17 mouse cellular contexts compared by ENCODE assay signal in the genomic region with DNA sequence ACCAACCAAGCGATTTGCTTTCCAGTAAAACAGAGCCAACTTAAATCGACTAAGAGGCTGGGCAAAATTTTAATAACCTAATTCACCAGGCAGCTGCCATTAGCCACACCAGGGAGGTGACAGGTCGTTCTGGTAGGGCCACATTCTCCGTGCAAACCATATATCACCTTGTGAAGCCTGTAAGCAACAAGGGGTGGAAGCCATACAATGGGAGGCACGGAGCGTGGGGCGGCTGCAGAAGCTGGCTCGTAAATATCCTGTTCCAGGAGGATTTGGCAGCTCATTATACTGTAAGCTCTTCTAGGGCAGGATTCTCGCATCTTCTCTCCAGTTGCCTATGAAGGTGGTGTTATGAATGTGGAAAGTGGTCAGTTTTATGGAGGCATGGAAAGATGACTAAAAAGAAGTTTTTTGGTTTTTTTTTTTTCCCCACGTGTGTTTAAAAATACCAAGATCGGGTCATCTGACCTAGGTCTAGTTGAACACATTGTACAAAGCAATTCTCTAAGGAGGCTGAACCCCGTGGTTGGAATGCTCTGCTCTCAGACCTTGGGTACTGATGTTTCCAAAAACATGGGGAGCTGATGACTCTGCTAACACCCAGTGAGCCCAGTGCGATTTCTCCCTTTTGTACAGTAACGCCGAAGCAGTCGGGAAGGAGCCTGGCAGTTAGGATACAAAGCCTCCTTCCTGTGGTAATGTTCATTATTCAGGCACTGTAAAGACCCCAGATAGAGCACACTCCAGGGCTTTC. TPM values are rescaled to one million over a fixed set of nuclear protein-coding genes. Genes with fewer than 3 reads are reported as not detected.
DNase-seq lines count a peak whose midpoint lies in the region; ATAC-seq and TF ChIP-seq lines count a peak whose summit lies in the region.
"Had no signal": no experiment of that assay in that cellular context is flagged by ENCODE, and none has a peak within 500 bp of the region (broad histone marks: within the 10 kb centered on the region; RNA-seq: fewer than 3 reads in every experiment).

No protein-coding gene starts in this region.

- 70% methylated on average over 16 of the region's 16 CpGs for WGBS in heart, postnatal 0 days
- 51% methylated on average over 16 of the region's 16 CpGs for WGBS in neural tube, embryonic 11.5 days
- 29% methylated on average over 16 of the region's 16 CpGs for WGBS in limb, embryonic 14.5 days
- WGBS in neural tube, embryonic 15.5 days: 31% methylated on average over 16 of the region's 16 CpGs
- WGBS in hindbrain, embryonic 10.5 days: 86% methylated on average over 16 of the region's 16 CpGs

- no peaks in the 10 kb centered on the region for H3K27me3 ChIP-seq in heart, postnatal 0 days (ENCODE audit: control insufficient read depth, insufficient read depth, low read length)
- no peaks in the 10 kb centered on the region for H3K27me3 ChIP-seq in neural tube, embryonic 11.5 days (ENCODE audit: control insufficient read depth, insufficient read depth, low read length)
- no peaks in the 10 kb centered on the region for H3K27me3 ChIP-seq in limb, embryonic 14.5 days (ENCODE audit: control insufficient read depth, insufficient read depth, low read length)
- no peaks in the 10 kb centered on the region for H3K27me3 ChIP-seq in neural tube, embryonic 15.5 days (replicated peaks)
- H3K27me3 ChIP-seq in hindbrain, embryonic 10.5 days (ENCODE audit: insufficient read depth, poor library complexity, severe bottlenecking): no peaks in the 10 kb centered on the region
- H3K27me3 ChIP-seq: CH12.LX; hindbrain, embryonic 15.5 days; Patski had no signal

- no peaks in the 10 kb centered on the region for H3K9me3 ChIP-seq in heart, postnatal 0 days (replicated peaks; ENCODE audit: control insufficient read depth, low read length)
- H3K9me3 ChIP-seq in neural tube, embryonic 11.5 days (ENCODE audit: control insufficient read depth, low read length): no peaks in the 10 kb centered on the region
- no peaks in the 10 kb centered on the region for H3K9me3 ChIP-seq in limb, embryonic 14.5 days (ENCODE audit: control insufficient read depth, low read length)
- H3K9me3 ChIP-seq in neural tube, embryonic 15.5 days (replicated peaks): no peaks in the 10 kb centered on the region
- H3K9me3 ChIP-seq in hindbrain, embryonic 10.5 days: 0 out of 2 replicates have a peak, but pooled peaks cover 3% of the 10 kb centered on the region
- H3K9me3 ChIP-seq: hindbrain, embryonic 15.5 days had no signal

- peaks cover 13% of the 10 kb centered on the region; the same call in 1 of the 2 replicates for H3K4me1 ChIP-seq in heart, postnatal 0 days (ENCODE audit: control insufficient read depth, insufficient read depth)
- no peaks in the 10 kb centered on the region for H3K4me1 ChIP-seq in neural tube, embryonic 11.5 days (ENCODE audit: control insufficient read depth, insufficient read depth, low read length)
- peaks cover 12% of the 10 kb centered on the region for H3K4me1 ChIP-seq in limb, embryonic 14.5 days (ENCODE audit: control insufficient read depth, insufficient read depth, low read length)
- peaks cover 12% of the 10 kb centered on the region for H3K4me1 ChIP-seq in neural tube, embryonic 15.5 days
- H3K4me1 ChIP-seq in hindbrain, embryonic 10.5 days (replicated peaks): no peaks in the 10 kb centered on the region

- no peaks in the 10 kb centered on the region for H3K36me3 ChIP-seq in heart, postnatal 0 days (replicated peaks; ENCODE audit: control insufficient read depth, insufficient read depth, low read length)
- no peaks in the 10 kb centered on the region for H3K36me3 ChIP-seq in neural tube, embryonic 11.5 days (ENCODE audit: control insufficient read depth, insufficient read depth, low read length)
- no peaks in the 10 kb centered on the region for H3K36me3 ChIP-seq in limb, embryonic 14.5 days (ENCODE audit: control insufficient read depth, insufficient read depth, low read length)
- no peaks in the 10 kb centered on the region for H3K36me3 ChIP-seq in neural tube, embryonic 15.5 days
- H3K36me3 ChIP-seq in hindbrain, embryonic 10.5 days: no peaks in the 10 kb centered on the region
- H3K36me3 ChIP-seq: hindbrain, embryonic 15.5 days had no signal

- TF ChIP-seq POLR2A in limb, embryonic 14.5 days (IDR thresholded peaks at IDR 0.05; ENCODE audit: borderline replicate concordance, extremely low read depth, insufficient read depth, insufficient read length): no peak

- intact Hi-C loops in heart, postnatal 36 days (cut with DNase I): no loop called here

- peak overlapping the region; percentile 51; the same call in 1 of the 2 replicates for H3K27ac ChIP-seq in heart, postnatal 0 days (ENCODE audit: low read depth)
- no peak overlapping the region for H3K27ac ChIP-seq in neural tube, embryonic 11.5 days (ENCODE audit: low read depth, low read length)
- H3K27ac ChIP-seq in limb, embryonic 14.5 days (replicated peaks; ENCODE audit: low read depth, low read length): no peak overlapping the region
- no peak overlapping the region for H3K27ac ChIP-seq in neural tube, embryonic 15.5 days (replicated peaks)
- H3K27ac ChIP-seq in hindbrain, embryonic 10.5 days: no peak overlapping the region
- H3K27ac ChIP-seq: hindbrain, embryonic 15.5 days had no signal

- H3K4me3 ChIP-seq in heart, postnatal 0 days (ENCODE audit: low read depth, low read length): no peak overlapping the region
- H3K4me3 ChIP-seq in neural tube, embryonic 11.5 days (ENCODE audit: low read depth, low read length): no peak overlapping the region
- no peak overlapping the region for H3K4me3 ChIP-seq in limb, embryonic 14.5 days (replicated peaks; ENCODE audit: low read length)
- H3K4me3 ChIP-seq in neural tube, embryonic 15.5 days (replicated peaks): no peak overlapping the region
- H3K4me3 ChIP-seq in hindbrain, embryonic 10.5 days: no peak overlapping the region
- H3K4me3 ChIP-seq: hindbrain, embryonic 15.5 days; megakaryocyte, embryonic 14.5 days; myocyte had no signal

- DNase-seq in heart, postnatal 0 days (ENCODE audit: low spot score): no peak
- no peak for DNase-seq in heart, postnatal 36 days
- DNase-seq in neural tube, embryonic 11.5 days (ENCODE audit: low spot score): peak; percentile 36
- no peak for DNase-seq in neural tube, embryonic 10.5 days (ENCODE audit: extremely low spot score, low spot score)
- DNase-seq in limb, embryonic 14.5 days (ENCODE audit: low spot score): peak; percentile 27
- no peak for DNase-seq in retina, postnatal 1 day
- DNase-seq in hindbrain, embryonic 10.5 days (ENCODE audit: low spot score): no peak
- DNase-seq: cerebellum, adult 9-10 months; kidney, adult 9 months; layer of hippocampus, postnatal 36 days had no signal

- no peak for TF ChIP-seq EP300 in heart, postnatal 0 days (IDR thresholded peaks at IDR 0.05; ENCODE audit: low read depth)

- no peak overlapping the region for H3K9ac ChIP-seq in heart, postnatal 0 days (replicated peaks; ENCODE audit: low read depth, low read length)
- no peak overlapping the region for H3K9ac ChIP-seq in neural tube, embryonic 11.5 days (ENCODE audit: low read length)
- no peak overlapping the region for H3K9ac ChIP-seq in limb, embryonic 14.5 days (ENCODE audit: low read depth, low read length, severe bottlenecking)
- H3K9ac ChIP-seq in neural tube, embryonic 15.5 days (replicated peaks): no peak overlapping the region
- H3K9ac ChIP-seq: hindbrain, embryonic 15.5 days had no signal

- no peak for ATAC-seq in heart, postnatal 0 days (ENCODE audit: insufficient read depth, low read depth)
- peak; percentile 68; the same call in 1 of the 2 replicates for ATAC-seq in neural tube, embryonic 11.5 days (ENCODE audit: insufficient read depth, low FRiP score, low TSS enrichment)
- no peak for ATAC-seq in limb, embryonic 14.5 days (ENCODE audit: low FRiP score, low read depth)
- ATAC-seq in neural tube, embryonic 15.5 days (ENCODE audit: low FRiP score): no peak; the same call in 1 of the 2 replicates
- ATAC-seq: forebrain, embryonic 14.5 days; Patski had no signal

- H3K4me2 ChIP-seq in heart, postnatal 0 days (ENCODE audit: low read depth, low read length): no peak overlapping the region
- H3K4me2 ChIP-seq in neural tube, embryonic 11.5 days (ENCODE audit: low read depth): no peak overlapping the region
- no peak overlapping the region for H3K4me2 ChIP-seq in limb, embryonic 14.5 days (replicated peaks; ENCODE audit: low read depth, low read length, severe bottlenecking)
- peak overlapping the region; percentile 9 for H3K4me2 ChIP-seq in neural tube, embryonic 15.5 days
- H3K4me2 ChIP-seq: hindbrain, embryonic 15.5 days had no signal

- TF ChIP-seq CTCF in heart, postnatal 0 days (IDR thresholded peaks at IDR 0.05; ENCODE audit: low read depth): no peak

RNA-seq across cellular contexts. Expression of a gene that starts 24.5 kb away (rescaled TPM):
- 17.7 and 18.3 TPM in 2 replicates for total RNA-seq in heart, postnatal 0 days (2014; rRNA removed; ENCODE audit: low replicate concordance)
- polyA plus RNA-seq in heart, postnatal 0 days (2015; fragmentation: Nextera tagmentation; extraction: Ambion mirVana): 3.8 and 3.9 TPM in 2 replicates
- 10 to 100 TPM; 26.6 to 29.8 TPM for total RNA-seq in heart, postnatal 36 days (2021)
- polyA plus RNA-seq in neural tube, embryonic 11.5 days (2014; fragmentation: Nextera tagmentation; extraction: Ambion mirVana): 3.7 and 4.5 TPM in 2 replicates
- polyA plus RNA-seq in limb, embryonic 14.5 days (2012; rRNA removed): 21.5 and 21.7 TPM in 2 replicates
- polyA plus RNA-seq in limb, embryonic 14.5 days (2014; fragmentation: Nextera tagmentation; extraction: Ambion mirVana): 8.1 and 8.8 TPM in 2 replicates
- polyA plus RNA-seq in neural tube, embryonic 15.5 days (2015; fragmentation: Nextera tagmentation; extraction: Ambion mirVana): 2.5 and 3.7 TPM in 2 replicates
- 3.5 and 3.9 TPM in 2 replicates for polyA plus RNA-seq in hindbrain, embryonic 10.5 days (2016; fragmentation: Nextera tagmentation; extraction: Ambion mirVana)

Comparison
In these comparisons a context has a peak if more than half of its experiments do, and no peak if none do; other contexts are left out.
1. DNase-seq: peak in neural tube, embryonic 11.5 days (single experiment) and limb, embryonic 14.5 days (single experiment); none in heart, postnatal 0 days (single experiment), heart, postnatal 36 days (0 of 2), neural tube, embryonic 10.5 days (single experiment), retina, postnatal 1 day (single experiment) and hindbrain, embryonic 10.5 days (single experiment).